Mouse (Mus musculus) right cerebral cortex, postnatal 10 days (tissue): ENCODE results near the gene Dap.

Experiments used
- DNase-seq, 2 experiments: peaks; one replicate each; pipeline ENCODE4 v3.0.0; 2021; ENCODE audit warnings: low spot score in 2 of 2

The Dap gene

DNA sequence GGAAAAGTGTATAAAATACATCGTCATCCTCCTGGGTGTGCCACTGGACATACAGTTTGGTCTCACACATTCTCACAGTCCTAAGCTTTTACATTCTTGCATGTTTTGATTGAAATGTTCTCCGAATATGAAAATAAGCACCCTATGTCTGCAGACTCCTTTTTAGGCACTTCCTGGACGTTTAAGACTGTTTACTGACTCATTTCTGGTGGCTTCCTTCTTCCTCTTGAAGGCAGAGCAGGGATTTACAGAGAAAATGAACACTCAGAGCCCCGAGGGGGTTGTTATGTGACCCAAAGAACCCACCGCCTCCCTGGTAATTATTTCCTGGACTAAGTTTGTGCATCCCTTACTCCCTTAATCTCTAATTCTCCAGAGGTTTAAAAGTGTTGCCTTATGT is 13.8 kb downstream of the Dap start:
- no peak for DNase-seq

DNA sequence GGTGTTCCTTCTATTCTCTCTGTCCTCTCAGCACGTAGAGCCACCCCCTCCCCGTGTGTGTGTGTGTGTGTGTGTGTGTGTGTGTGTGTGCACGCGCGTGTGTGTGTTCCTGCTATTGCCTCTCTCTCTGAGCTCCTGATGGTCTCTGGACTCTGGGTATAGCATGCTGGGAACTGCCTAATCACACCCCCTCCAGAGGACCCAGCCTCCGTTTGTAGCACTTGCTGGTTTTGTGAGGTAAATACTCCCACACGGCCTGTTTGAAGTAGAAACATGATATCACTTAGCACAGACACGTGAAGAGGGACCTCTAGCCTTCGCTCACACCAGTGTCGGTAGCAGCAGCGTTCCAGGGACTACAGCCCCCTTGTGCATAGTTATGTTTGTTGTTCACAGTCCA is 14.5 kb downstream of the Dap start:
- no peak for DNase-seq

- no peak for DNase-seq
These were observed 15.6 kb downstream of the Dap start for GRCm38 (mm10) chr15:31239713-31240112.

- no peak for DNase-seq
These were observed 16.1 kb downstream of the Dap start for GRCm38 (mm10) chr15:31240181-31240580.

- DNase-seq: no peak
These were observed 19.1 kb downstream of the Dap start for GRCm38 (mm10) chr15:31243260-31243659.

DNA sequence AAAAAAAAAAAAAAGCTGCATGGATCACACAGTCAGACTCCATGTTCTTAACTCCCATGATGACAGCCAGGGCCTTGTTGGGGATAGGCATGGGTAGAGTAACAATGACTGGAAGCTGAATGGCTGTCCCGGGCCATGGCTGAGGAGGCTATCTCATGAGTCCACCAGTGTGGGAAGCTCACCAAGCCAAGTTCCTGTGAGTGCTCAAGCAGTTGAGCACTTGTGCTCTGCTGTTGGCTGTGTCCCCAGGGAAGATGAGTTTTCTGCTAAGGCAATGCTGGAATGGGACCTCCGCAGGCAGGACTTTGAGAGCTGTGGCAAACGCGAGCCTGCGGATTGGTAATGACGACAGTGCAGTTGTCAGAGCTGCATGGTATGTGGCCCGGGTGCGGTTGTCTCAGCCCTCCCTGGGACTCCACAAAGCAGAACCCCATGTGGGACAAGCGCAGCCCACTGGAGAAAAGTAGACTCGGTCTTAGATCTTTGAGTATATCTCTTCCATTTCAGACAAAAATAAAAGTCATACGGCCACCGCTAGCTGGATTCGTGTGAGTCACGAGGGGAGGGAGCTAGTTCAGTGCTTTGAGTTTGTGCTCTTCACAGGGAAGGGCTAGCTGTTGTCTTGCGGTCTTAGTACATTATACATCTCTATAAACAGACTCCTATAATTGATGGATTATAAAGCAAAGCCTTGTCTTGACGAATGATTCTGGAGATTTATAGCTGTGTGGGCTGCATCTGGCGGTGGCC is 20.8 kb downstream of the Dap start:
- no peak for DNase-seq

DNA sequence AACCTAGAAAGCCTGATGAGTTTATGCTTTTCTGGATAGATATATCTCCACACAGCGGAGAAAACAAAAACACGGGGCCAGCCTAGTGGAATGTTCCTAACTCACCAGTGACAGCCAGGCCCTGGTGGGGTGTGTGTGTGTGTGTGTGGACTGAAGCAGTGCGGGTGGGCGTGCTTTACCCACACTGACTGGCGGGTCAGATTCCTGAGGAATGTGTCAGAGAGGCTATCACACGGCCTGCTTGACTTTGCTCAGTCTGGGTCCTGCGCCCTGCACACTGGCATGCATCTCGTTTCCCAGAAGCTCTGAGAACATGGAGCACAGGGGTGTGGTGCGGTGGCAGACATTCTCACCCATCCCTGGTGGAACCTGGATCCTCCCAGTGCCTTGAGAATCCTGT is 21.8 kb downstream of the Dap start:
- DNase-seq: no peak

DNA sequence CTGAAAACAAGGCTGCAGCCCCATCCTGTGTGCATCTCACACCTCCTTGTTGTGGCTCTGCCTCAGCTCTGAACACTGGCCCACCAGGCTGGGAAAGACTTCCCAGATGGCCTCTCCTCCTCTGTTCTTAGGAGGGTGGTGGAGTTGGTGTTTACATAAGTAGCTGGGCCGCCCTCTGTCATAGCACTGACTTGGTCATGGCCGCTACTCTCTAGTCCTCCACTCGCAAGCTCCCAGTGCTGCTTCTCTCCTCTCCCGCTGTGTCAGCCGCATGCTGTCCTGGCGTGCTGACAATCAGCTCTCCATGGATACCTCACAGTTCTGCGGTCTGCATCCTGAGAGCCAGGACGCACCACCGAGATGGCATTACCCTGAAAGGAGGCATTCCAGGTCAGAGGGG is 22.9 kb downstream of the Dap start:
- peak; percentile 65 to 67 for DNase-seq

DNA sequence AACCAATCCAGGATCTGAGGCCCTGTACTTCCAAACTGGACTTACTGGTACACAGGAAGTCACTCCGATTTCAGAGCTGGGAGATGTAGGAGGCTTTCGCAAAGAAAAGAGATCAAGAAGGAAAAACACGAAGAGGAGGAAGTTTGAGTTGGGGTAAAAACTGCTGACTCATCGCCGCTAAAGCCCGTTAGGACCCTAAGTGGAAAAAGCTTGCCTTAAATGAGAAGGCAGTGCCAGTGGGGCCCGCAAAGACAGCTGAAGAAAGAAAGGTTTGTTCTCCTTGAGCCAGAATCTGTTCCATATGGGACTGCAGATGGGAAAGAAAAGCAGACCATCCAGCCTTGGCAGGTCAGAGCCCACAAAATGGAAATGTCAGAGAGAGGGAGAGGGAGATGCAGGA is 24.8 kb downstream of the Dap start:
- no peak for DNase-seq

DNA sequence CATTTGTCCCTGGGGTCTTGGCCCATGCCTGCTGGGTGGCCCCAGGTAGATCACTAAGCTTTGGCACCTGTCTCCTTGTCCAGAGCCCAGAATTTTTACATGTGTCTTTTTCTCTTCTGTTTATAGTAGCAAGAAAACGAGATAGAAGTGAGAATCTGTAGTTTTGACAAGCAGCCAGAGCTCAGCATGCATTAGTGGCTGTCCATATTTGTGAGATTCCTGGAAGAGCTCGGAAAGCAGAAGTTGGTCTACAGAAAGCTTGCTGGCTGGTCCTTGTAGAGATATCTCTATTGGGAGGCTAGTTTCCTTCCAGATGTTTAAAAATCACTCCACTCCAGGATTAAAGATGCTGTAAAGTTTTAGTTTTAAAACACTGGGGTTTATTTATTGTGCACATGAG is 25.9 kb downstream of the Dap start:
- peak in 1 of 2 experiments; percentile 44 for DNase-seq

- DNase-seq: no peak
These were observed 26.6 kb downstream of the Dap start for GRCm38 (mm10) chr15:31250676-31251075.

DNA sequence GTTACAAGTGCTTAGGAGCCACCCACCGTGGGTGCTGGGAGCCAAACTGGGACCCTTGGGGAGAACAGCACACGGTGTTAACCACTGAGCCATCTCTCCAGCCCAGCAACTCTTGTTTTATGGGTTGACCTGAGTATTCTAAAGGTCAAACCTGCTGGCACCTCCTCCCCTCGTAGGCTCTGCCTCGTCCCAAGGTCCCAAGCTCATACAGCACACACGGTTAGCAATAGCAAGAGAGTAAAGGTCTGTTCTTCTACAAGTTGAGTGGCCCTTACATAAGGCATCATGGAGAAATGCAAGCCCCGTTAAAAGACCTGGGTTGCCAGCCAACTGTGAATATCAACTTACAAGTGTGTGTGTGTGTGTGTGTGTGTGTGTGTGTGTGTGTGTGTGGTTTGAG is 27.1 kb downstream of the Dap start:
- DNase-seq: no peak

DNA sequence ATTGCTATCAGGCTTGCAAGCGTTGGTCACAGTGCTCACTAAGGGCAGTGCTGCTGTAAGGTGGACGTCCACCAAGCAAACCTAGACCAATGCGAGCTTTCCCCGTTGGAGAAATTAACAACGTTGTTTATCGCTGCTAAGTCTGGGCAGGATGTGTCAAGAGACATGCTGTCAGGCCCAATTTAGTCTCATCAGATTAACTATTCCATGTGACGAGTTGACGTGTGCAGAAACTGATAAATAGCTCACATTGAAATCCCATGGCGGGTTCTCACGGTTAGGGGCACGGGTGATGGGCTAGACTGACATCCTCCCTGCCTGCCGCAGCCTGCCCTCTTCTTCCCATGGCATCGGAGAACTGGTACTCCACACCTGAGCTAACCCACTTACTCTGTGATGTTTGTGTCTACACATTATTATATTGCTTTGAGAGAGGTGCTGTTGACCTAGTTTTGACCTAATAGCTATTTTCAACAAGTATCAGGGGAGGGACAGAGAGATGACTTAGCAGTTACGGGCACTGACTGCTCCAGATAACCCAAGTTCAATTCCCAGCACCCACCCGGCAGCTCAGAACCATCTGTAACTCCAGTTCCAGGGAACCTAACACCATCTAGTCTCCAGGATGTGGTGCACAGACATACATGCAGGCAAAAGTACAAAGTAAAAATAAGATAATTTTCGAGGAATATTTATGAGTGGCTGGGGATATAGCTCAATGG is 28.6 kb downstream of the Dap start:
- no peak for DNase-seq

DNA sequence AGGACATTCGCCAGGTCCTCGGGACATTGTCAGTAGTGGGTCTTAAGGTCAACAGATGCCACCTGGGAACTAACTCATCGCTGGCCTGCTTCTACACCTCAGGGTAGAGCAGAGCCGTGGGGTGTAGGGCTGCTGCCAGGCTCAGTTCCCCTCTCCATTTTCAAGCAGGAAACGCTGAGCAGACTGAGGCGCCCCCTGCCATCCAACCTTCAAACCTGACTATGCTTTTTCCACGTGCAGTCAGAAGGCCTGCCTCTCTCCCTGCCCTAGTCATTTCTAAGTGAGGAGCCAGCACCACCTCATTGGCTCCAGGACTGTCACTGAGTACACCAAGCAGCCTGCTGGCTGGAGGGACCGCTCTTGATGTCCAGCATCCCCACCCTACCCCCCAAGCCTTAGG is 29.3 kb downstream of the Dap start:
- no peak for DNase-seq

- DNase-seq: no peak
These were observed 29.8 kb downstream of the Dap start for GRCm38 (mm10) chr15:31253963-31254362.

- DNase-seq: no peak
These were observed 30.9 kb downstream of the Dap start for GRCm38 (mm10) chr15:31254939-31255535.

GRCm38 (mm10) chr15:31255762-31256161 is 31.6 kb downstream of the Dap start:
- no peak for DNase-seq

- DNase-seq: no peak
These were observed 33.2 kb downstream of the Dap start for GRCm38 (mm10) chr15:31257329-31257728.

GRCm38 (mm10) chr15:31258029-31258692 is 34.0 kb downstream of the Dap start:
- no peak for DNase-seq

- no peak for DNase-seq
These were observed 34.8 kb downstream of the Dap start for GRCm38 (mm10) chr15:31258693-31259439.

DNA sequence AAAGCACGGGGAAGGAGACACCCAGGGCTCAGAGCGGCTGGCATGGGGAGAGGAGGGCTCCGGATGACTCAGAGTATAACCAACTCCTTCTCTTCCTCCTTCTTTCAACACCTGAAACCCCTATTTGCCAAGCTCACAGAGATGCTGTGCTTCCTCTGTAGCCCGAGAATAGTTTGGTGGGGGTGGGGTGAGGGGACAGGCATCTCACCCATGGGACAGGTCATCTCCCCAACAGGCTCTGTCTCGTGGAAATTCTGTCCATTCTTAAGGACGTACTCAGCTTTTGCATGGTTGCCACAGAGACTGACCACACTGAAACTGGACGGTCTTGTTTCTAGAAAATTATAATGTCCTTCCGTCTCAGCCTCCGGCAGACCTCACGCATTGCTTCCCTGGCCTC is 37.0 kb downstream of the Dap start:
- no peak for DNase-seq

DNA sequence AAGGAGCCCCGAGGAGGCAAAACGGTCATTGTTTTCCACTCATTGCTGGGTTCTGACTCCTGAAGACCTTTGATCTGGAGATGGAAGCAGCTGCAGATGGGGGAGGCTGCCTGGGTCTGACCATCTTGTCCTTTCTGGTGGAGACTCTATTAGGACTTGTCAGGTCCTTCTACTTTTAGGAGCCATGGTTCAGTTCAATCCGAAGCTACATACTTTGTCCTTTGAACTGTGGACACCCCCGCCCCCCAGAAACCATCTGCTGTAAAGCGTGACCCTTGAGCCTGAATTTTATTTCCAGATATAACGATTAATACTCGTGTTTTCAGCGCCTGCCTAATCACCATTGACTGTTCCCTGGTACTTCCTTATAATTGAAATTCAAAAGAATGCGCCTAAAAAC is 38.2 kb downstream of the Dap start:
- DNase-seq: no peak
